Mouse (Mus musculus) brown adipose tissue, adult 24 weeks (tissue): ENCODE data around the gene Ripk1. TPM values are rescaled to one million over a fixed set of nuclear protein-coding genes. Genes with fewer than 3 reads are reported as not detected.
"Not testable (repeated sequence)": the region's sequence is repeated elsewhere in the genome, so short reads cannot be mapped to it uniquely, and the experiment has no call there.

Experiments used
- H3K27ac ChIP-seq: fragments of 200-500 bp; replicated peaks from 2 replicates; pipeline ENCODE4 v1.5.1; 2012; ENCODE audit warnings: low read depth, mild to moderate bottlenecking, low read length
- H3K4me1 ChIP-seq: fragments of 200-500 bp; 2 replicates; pipeline ENCODE4 v1.6.1; 2012; ENCODE audit warnings: low read length, mixed read lengths; ENCODE audit not compliant: control insufficient read depth, insufficient read depth, insufficient read length
- H3K4me3 ChIP-seq: fragments of 200-500 bp; 2 replicates; pipeline ENCODE4 v1.5.1; 2012; ENCODE audit warnings: low read depth, mild to moderate bottlenecking, low read length, moderate library complexity; ENCODE audit not compliant: insufficient read depth
- polyA plus RNA-seq: library from polyadenylated mRNA; stranded (reverse); fragments of >200 nt; gene quantifications from 2 replicates; pipeline ENCODE4 v1.2.4, GENCODE M21; 2012; ENCODE audit not compliant: missing spikeins, insufficient read depth, insufficient read length

The Ripk1 gene
- polyA plus RNA-seq, 1 experiment = 7.0 TPM

GRCm38 (mm10) chr13:34051692-34052091, 49.5 kb downstream of the Ripk1 start:
- Histone ChIP-seq H3K4me3 (no peak overlapping the region), H3K4me1 (no peaks in the 10 kb centered on the region), H3K27ac (peak overlapping the region; percentile 57; the same call in 1 of the 2 replicates)

- Histone ChIP-seq H3K4me3 (no peak overlapping the region), H3K4me1 (no peaks in the 10 kb centered on the region), H3K27ac (no peak overlapping the region)
These were observed 51.6 kb downstream of the Ripk1 start for GRCm38 (mm10) chr13:34053673-34054282.

- H3K4me3 ChIP-seq = no peak overlapping the region
- H3K4me1 ChIP-seq = no peaks in the 10 kb centered on the region
- H3K27ac ChIP-seq = no peak overlapping the region
These were observed 52.2 kb downstream of the Ripk1 start for GRCm38 (mm10) chr13:34054391-34054790.

- no peak overlapping the region for H3K4me3 ChIP-seq
- H3K27ac ChIP-seq = no peak overlapping the region
- H3K4me1 ChIP-seq = no peaks in the 10 kb centered on the region
These were observed 52.8 kb downstream of the Ripk1 start for GRCm38 (mm10) chr13:34054983-34055382.

- Histone ChIP-seq H3K4me1 (no peaks in the 10 kb centered on the region), H3K27ac (no peak overlapping the region), H3K4me3 (no peak overlapping the region)
These were observed 55.1 kb downstream of the Ripk1 start for GRCm38 (mm10) chr13:34057252-34057651.

GRCm38 (mm10) chr13:34060061-34060460, 57.9 kb downstream of the Ripk1 start:
- Histone ChIP-seq H3K27ac (no peak overlapping the region), H3K4me3 (no peak overlapping the region)

GRCm38 (mm10) chr13:34062466-34062865, 60.3 kb downstream of the Ripk1 start:
- Histone ChIP-seq H3K4me3 (no peak overlapping the region), H3K27ac (no peak overlapping the region), H3K4me1 (no peaks in the 10 kb centered on the region)

More at GRCm38 (mm10) chr13:34060061-34060460, 57.9 kb downstream of the Ripk1 start:
- H3K4me1 ChIP-seq = no peaks in the 10 kb centered on the region

- Histone ChIP-seq H3K4me3 (no peak overlapping the region), H3K4me1 (no peaks in the 10 kb centered on the region), H3K27ac (no peak overlapping the region)
These were observed 64.2 kb downstream of the Ripk1 start for GRCm38 (mm10) chr13:34066351-34066750.

GRCm38 (mm10) chr13:34070296-34070695, 68.1 kb downstream of the Ripk1 start:
- no peak overlapping the region for H3K27ac ChIP-seq
- no peak overlapping the region for H3K4me3 ChIP-seq
- H3K4me1 ChIP-seq = no peaks in the 10 kb centered on the region

- no peak overlapping the region for H3K4me3 ChIP-seq
- H3K27ac ChIP-seq = no peak overlapping the region
- H3K4me1 ChIP-seq = 0 out of 2 replicates have a peak, but pooled peaks cover under 1% of the 10 kb centered on the region
These were observed 69.7 kb downstream of the Ripk1 start for GRCm38 (mm10) chr13:34071836-34072235.

GRCm38 (mm10) chr13:34072847-34073246, 70.7 kb downstream of the Ripk1 start:
- Histone ChIP-seq H3K4me1 (0 out of 2 replicates have a peak, but pooled peaks cover 3% of the 10 kb centered on the region), H3K27ac (no peak overlapping the region), H3K4me3 (no peak overlapping the region)

GRCm38 (mm10) chr13:34074441-34074840, 72.3 kb downstream of the Ripk1 start:
- not testable (repeated sequence) for H3K27ac ChIP-seq, H3K4me3 ChIP-seq, H3K4me1 ChIP-seq

GRCm38 (mm10) chr13:34075893-34076292, 73.7 kb downstream of the Ripk1 start:
- not testable (repeated sequence) for H3K4me1 ChIP-seq, H3K4me3 ChIP-seq, H3K27ac ChIP-seq

GRCm38 (mm10) chr13:34076561-34077491, 74.7 kb downstream of the Ripk1 start:
- H3K27ac ChIP-seq = no peak overlapping the region; the same call in 1 of the 2 replicates

GRCm38 (mm10) chr13:34077492-34078271, 75.5 kb downstream of the Ripk1 start, which contains the start of gene Tubb2a:
Tubb2a (minus strand) TSS chr13:34078007.
- Histone ChIP-seq H3K4me3 (peak within 1 kb of the TSS; percentile 83), H3K27ac (peak within 1 kb of the TSS; percentile 87), H3K4me1 (0 out of 2 replicates have a peak, but pooled peaks cover 3% of the 10 kb centered on the region)

More at GRCm38 (mm10) chr13:34076561-34077491, 74.7 kb downstream of the Ripk1 start:
- Histone ChIP-seq H3K4me1 (0 out of 2 replicates have a peak, but pooled peaks cover 3% of the 10 kb centered on the region), H3K4me3 (peak overlapping the region; percentile 83)
